Mouse (Mus musculus) hindbrain, embryonic 14.5 days (tissue): ENCODE data around the gene Lhfpl3. TPM values are rescaled to one million over a fixed set of nuclear protein-coding genes. Genes with fewer than 3 reads are reported as not detected.

Experiments
- ATAC-seq: fragments of 200-750 bp; cut with Nextera tagmentation; 2 replicates; pipeline ENCODE4 v1.8.0; 2017; ENCODE audit warnings: moderate number of reproducible peaks, mild to moderate bottlenecking, moderate TSS enrichment, moderate library complexity; ENCODE audit not compliant: low FRiP score
- DNase-seq: peaks from one replicate; pipeline ENCODE4 v3.0.0-alpha.2; 2015; ENCODE audit warnings: low spot score
- H3K27ac ChIP-seq: fragments of 300-500 bp; sonication (generic); 2 replicates; pipeline ENCODE4 v1.5.1; 2014; ENCODE audit warnings: mild to moderate bottlenecking, moderate library complexity
- H3K27me3 ChIP-seq: fragments of 300-500 bp; sonication (generic); 2 replicates; pipeline ENCODE4 v1.6.1; 2014; ENCODE audit warnings: mild to moderate bottlenecking, low read length, mixed read lengths; ENCODE audit not compliant: control insufficient read depth, insufficient read depth
- H3K36me3 ChIP-seq: fragments of 300-500 bp; sonication (generic); replicated peaks from 2 replicates; pipeline ENCODE4 v1.6.1; 2014; ENCODE audit not compliant: control insufficient read depth, insufficient read depth
- H3K4me1 ChIP-seq: fragments of 300-500 bp; sonication (generic); replicated peaks from 2 replicates; pipeline ENCODE4 v1.6.1; 2014; ENCODE audit warnings: antibody characterized with exemption, low read length, mixed read lengths; ENCODE audit not compliant: control insufficient read depth, insufficient read depth
- H3K4me2 ChIP-seq: fragments of 300-500 bp; sonication (generic); replicated peaks from 2 replicates; pipeline ENCODE4 v1.6.1; 2014; ENCODE audit warnings: mild to moderate bottlenecking, moderate library complexity
- H3K4me3 ChIP-seq: fragments of 300-500 bp; sonication (generic); replicated peaks from 2 replicates; pipeline ENCODE4 v1.5.1; 2014; ENCODE audit warnings: mild to moderate bottlenecking, low read length
- H3K9ac ChIP-seq: fragments of 300-500 bp; sonication (generic); 2 replicates; pipeline ENCODE4 v1.6.1; 2014
- H3K9me3 ChIP-seq: fragments of 300-500 bp; sonication (generic); 2 replicates; pipeline ENCODE4 v1.6.1; 2016; ENCODE audit warnings: low read length; ENCODE audit not compliant: control insufficient read depth
- WGBS: fragments of 180-500 bp; shearing (Covaris S2); extraction: QIAGEN DNeasy Blood & Tissue Kit; methylation state at CpG from one replicate; pipeline ENCODE4 v1.1.7; 2014; 5-methylcytosine and 5-hydroxymethylcytosine counted together
- polyA plus RNA-seq: library from polyadenylated mRNA; unstranded; fragments of >200 nt; fragmentation: Nextera tagmentation; extraction: Ambion mirVana; gene quantifications from 2 replicates; pipeline ENCODE4 v1.2.1, GENCODE M21; 2014

Lhfpl3 gene
- polyA plus RNA-seq, 1 experiment from 2014 or later: 23.9 TPM

GRCm38 (mm10) chr5:22897656-22898289 is 151.9 kb downstream of the Lhfpl3 start:
- H3K9me3 ChIP-seq: no peaks in the 10 kb centered on the region
- no peak overlapping the region for H3K4me3 ChIP-seq
- DNase-seq (peak; percentile 51), ATAC-seq (peak; percentile 69; the same call in 1 of the 2 replicates)
- WGBS: 51% methylated on average over 7 of the region's 7 CpGs
- H3K4me1 ChIP-seq: 0 out of 2 replicates have a peak, but pooled peaks cover 7% of the 10 kb centered on the region
- H3K27me3 ChIP-seq: no peaks in the 10 kb centered on the region
- H3K9ac ChIP-seq: no peak overlapping the region
- 0 out of 2 replicates have a peak overlapping the region, but pooled peaks have one; percentile 6 for H3K4me2 ChIP-seq
- no peaks in the 10 kb centered on the region for H3K36me3 ChIP-seq
- H3K27ac ChIP-seq: peak overlapping the region; percentile 40; the same call in 1 of the 2 replicates

- 0 out of 2 replicates have a peak, but pooled peaks cover 7% of the 10 kb centered on the region for H3K4me1 ChIP-seq
Observed at GRCm38 (mm10) chr5:22898593-22898992, 152.7 kb downstream of the Lhfpl3 start.

GRCm38 (mm10) chr5:22899913-22900312 is 154.1 kb downstream of the Lhfpl3 start:
- Histone ChIP-seq H3K4me1 (0 out of 2 replicates have a peak, but pooled peaks cover 7% of the 10 kb centered on the region), H3K9ac (no peak overlapping the region), H3K4me3 (no peak overlapping the region), H3K4me2 (no peak overlapping the region), H3K27ac (no peak overlapping the region), H3K9me3 (no peaks in the 10 kb centered on the region), H3K36me3 (no peaks in the 10 kb centered on the region), H3K27me3 (no peaks in the 10 kb centered on the region)
- DNase-seq (no peak), ATAC-seq (no peak)

More at GRCm38 (mm10) chr5:22898593-22898992, 152.7 kb downstream of the Lhfpl3 start:
- no peaks in the 10 kb centered on the region for H3K27me3 ChIP-seq
- no peak overlapping the region for H3K9ac ChIP-seq
- DNase-seq (no peak), ATAC-seq (no peak)
- H3K4me3 ChIP-seq: no peak overlapping the region
- no peaks in the 10 kb centered on the region for H3K9me3 ChIP-seq
- WGBS: 92% methylated on average over 2 of the region's 2 CpGs
- H3K36me3 ChIP-seq: no peaks in the 10 kb centered on the region
- no peak overlapping the region for H3K27ac ChIP-seq
- no peak overlapping the region for H3K4me2 ChIP-seq

GRCm38 (mm10) chr5:22917197-22917596 is 171.3 kb downstream of the Lhfpl3 start:
- Histone ChIP-seq H3K9me3 (no peaks in the 10 kb centered on the region), H3K9ac (no peak overlapping the region), H3K4me3 (no peak overlapping the region), H3K27me3 (no peaks in the 10 kb centered on the region), H3K36me3 (no peaks in the 10 kb centered on the region), H3K4me1 (no peaks in the 10 kb centered on the region), H3K4me2 (no peak overlapping the region), H3K27ac (no peak overlapping the region)
- DNase-seq (no peak), ATAC-seq (no peak)
- 73% methylated on average over 1 of the region's 1 CpGs for WGBS

GRCm38 (mm10) chr5:22926171-22926570 is 180.3 kb downstream of the Lhfpl3 start:
- Histone ChIP-seq H3K9ac (no peak overlapping the region), H3K36me3 (no peaks in the 10 kb centered on the region), H3K4me1 (no peaks in the 10 kb centered on the region), H3K27me3 (no peaks in the 10 kb centered on the region), H3K9me3 (no peaks in the 10 kb centered on the region), H3K4me3 (no peak overlapping the region), H3K27ac (no peak overlapping the region), H3K4me2 (no peak overlapping the region)
- no peak for ATAC-seq
- no peak for DNase-seq

GRCm38 (mm10) chr5:22928746-22929145 is 182.9 kb downstream of the Lhfpl3 start:
- H3K4me1 ChIP-seq: no peaks in the 10 kb centered on the region
- no peak overlapping the region for H3K9ac ChIP-seq
- H3K27ac ChIP-seq: no peak overlapping the region
- H3K4me2 ChIP-seq: no peak overlapping the region
- H3K9me3 ChIP-seq: no peaks in the 10 kb centered on the region
- no peaks in the 10 kb centered on the region for H3K27me3 ChIP-seq
- ATAC-seq (no peak), DNase-seq (no peak)
- H3K36me3 ChIP-seq: no peaks in the 10 kb centered on the region
- WGBS: 57% methylated on average over 2 of the region's 2 CpGs
- no peak overlapping the region for H3K4me3 ChIP-seq

- Histone ChIP-seq H3K4me2 (no peak overlapping the region), H3K9ac (no peak overlapping the region), H3K27ac (no peak overlapping the region), H3K9me3 (no peaks in the 10 kb centered on the region), H3K27me3 (no peaks in the 10 kb centered on the region), H3K4me3 (no peak overlapping the region), H3K4me1 (no peaks in the 10 kb centered on the region), H3K36me3 (no peaks in the 10 kb centered on the region)
- ATAC-seq (no peak), DNase-seq (no peak)
- WGBS: 66% methylated on average over 5 of the region's 5 CpGs
Observed at GRCm38 (mm10) chr5:22943306-22943705, 197.4 kb downstream of the Lhfpl3 start.

GRCm38 (mm10) chr5:22963300-22963699 is 217.4 kb downstream of the Lhfpl3 start:
- Histone ChIP-seq H3K4me2 (no peak overlapping the region), H3K36me3 (no peaks in the 10 kb centered on the region), H3K27me3 (no peaks in the 10 kb centered on the region), H3K9me3 (no peaks in the 10 kb centered on the region), H3K4me1 (no peaks in the 10 kb centered on the region), H3K9ac (no peak overlapping the region), H3K27ac (no peak overlapping the region), H3K4me3 (no peak overlapping the region)
- 71% methylated on average over 6 of the region's 6 CpGs for WGBS
- ATAC-seq: no peak
- DNase-seq: no peak

- H3K4me2 ChIP-seq: no peak overlapping the region
- no peak overlapping the region for H3K9ac ChIP-seq
- WGBS: 90% methylated on average over 2 of the region's 2 CpGs
- no peaks in the 10 kb centered on the region for H3K36me3 ChIP-seq
- H3K4me1 ChIP-seq: no peaks in the 10 kb centered on the region
- H3K9me3 ChIP-seq: no peaks in the 10 kb centered on the region
- ATAC-seq (no peak), DNase-seq (no peak)
- H3K4me3 ChIP-seq: no peak overlapping the region
- no peaks in the 10 kb centered on the region for H3K27me3 ChIP-seq
- H3K27ac ChIP-seq: no peak overlapping the region
Observed at GRCm38 (mm10) chr5:22986771-22987170, 240.9 kb downstream of the Lhfpl3 start.

GRCm38 (mm10) chr5:22999811-23000210 is 254.0 kb downstream of the Lhfpl3 start:
- H3K36me3 ChIP-seq: no peaks in the 10 kb centered on the region
- no peak overlapping the region for H3K9ac ChIP-seq
- H3K27ac ChIP-seq: no peak overlapping the region
- 67% methylated on average over 3 of the region's 3 CpGs for WGBS
- no peaks in the 10 kb centered on the region for H3K9me3 ChIP-seq
- no peak overlapping the region for H3K4me2 ChIP-seq
- DNase-seq (peak; percentile 41), ATAC-seq (no peak)
- H3K4me3 ChIP-seq: no peak overlapping the region
- H3K4me1 ChIP-seq: peaks cover 7% of the 10 kb centered on the region; the same call in 1 of the 2 replicates
- no peaks in the 10 kb centered on the region for H3K27me3 ChIP-seq
